Mouse (Mus musculus) testis, adult 2 months (tissue): Measurements from ENCODE around the gene Ebf3.

ENCODE experiments used
- CTCF ChIP-seq: fragments of 200-500 bp; IDR thresholded peaks from 2 replicates; pipeline ENCODE4 v1.5.1; 2012; ENCODE audit warnings: low read depth, mild to moderate bottlenecking, inconsistent platforms, low read length, moderate library complexity; ENCODE audit not compliant: control insufficient read depth, insufficient read depth, insufficient replicate concordance
- POLR2A ChIP-seq: fragments of 200-500 bp; IDR thresholded peaks from 2 replicates; pipeline ENCODE4 v1.6.1; 2012; ENCODE audit warnings: low read depth, mild to moderate bottlenecking, inconsistent platforms, low read length, moderate library complexity; ENCODE audit not compliant: control insufficient read depth

DNA sequence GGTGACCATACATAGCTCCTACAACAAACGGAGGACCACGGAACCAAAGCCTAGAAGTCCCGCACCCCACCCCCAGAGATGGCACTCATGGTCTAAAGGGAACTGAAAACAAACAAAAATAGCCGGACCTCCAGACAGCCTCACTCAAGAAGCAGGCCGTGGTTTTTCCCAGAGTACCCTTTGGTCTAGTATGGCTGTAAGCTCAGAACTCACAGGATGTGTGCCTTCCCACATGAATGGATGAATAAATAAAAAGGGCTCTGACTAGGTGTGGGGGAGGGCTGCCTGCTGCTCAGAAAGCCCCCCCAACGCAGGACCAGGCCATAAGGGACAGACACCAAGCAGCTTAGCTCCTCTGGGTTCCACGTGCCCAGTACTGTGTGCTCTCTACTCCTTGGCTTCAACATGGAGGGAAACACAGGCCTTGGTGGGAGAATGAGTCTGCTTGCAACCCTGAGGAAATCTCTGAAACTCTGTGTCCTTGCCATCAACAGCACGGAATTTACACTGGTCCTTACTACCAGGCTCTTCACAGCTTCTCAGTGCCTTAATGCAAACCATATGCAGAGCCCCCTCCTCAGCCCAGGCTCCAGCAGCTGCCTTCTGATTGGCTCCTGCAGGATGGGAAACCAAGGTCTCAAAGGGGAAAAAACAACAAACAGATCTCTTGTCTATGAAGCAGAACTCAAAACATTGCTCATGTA, 45.6 kb downstream of the Ebf3 start:
- TF ChIP-seq CTCF, result no peak
- no peak for TF ChIP-seq POLR2A
